Mouse (Mus musculus) testis, postnatal 14 days (tissue): Measurements from ENCODE around the gene Ppfibp2.

Experiments
- DNase-seq: peaks from one replicate; pipeline ENCODE4 v3.0.0; 2021; ENCODE audit warnings: low spot score

Ppfibp2 gene

GRCm38 (mm10) chr7:107664063-107665056, 69.4 kb downstream of the Ppfibp2 start:
- no peak for DNase-seq

GRCm38 (mm10) chr7:107665221-107665585, 70.2 kb downstream of the Ppfibp2 start:
- DNase-seq: no peak

GRCm38 (mm10) chr7:107665586-107666261, 70.7 kb downstream of the Ppfibp2 start:
- peak; percentile 58 for DNase-seq

GRCm38 (mm10) chr7:107666262-107666902, 71.4 kb downstream of the Ppfibp2 start:
- DNase-seq: no peak

GRCm38 (mm10) chr7:107668514-107668913, 73.5 kb downstream of the Ppfibp2 start:
- no peak for DNase-seq

- no peak for DNase-seq
Measured at GRCm38 (mm10) chr7:107675224-107675623, 80.2 kb downstream of the Ppfibp2 start.

- DNase-seq: no peak
Measured at GRCm38 (mm10) chr7:107680151-107680852, 85.3 kb downstream of the Ppfibp2 start.

GRCm38 (mm10) chr7:107681306-107681705, 86.3 kb downstream of the Ppfibp2 start:
- DNase-seq: no peak

- DNase-seq: no peak
Measured at GRCm38 (mm10) chr7:107683162-107683561, 88.2 kb downstream of the Ppfibp2 start.

- DNase-seq: no peak
Measured at GRCm38 (mm10) chr7:107683622-107684021, 88.6 kb downstream of the Ppfibp2 start.

GRCm38 (mm10) chr7:107685238-107685954, 90.4 kb downstream of the Ppfibp2 start:
- DNase-seq: no peak

- no peak for DNase-seq
Measured at GRCm38 (mm10) chr7:107685955-107686285, 90.9 kb downstream of the Ppfibp2 start.

- no peak for DNase-seq
Measured at GRCm38 (mm10) chr7:107687412-107687811, 92.4 kb downstream of the Ppfibp2 start.

- no peak for DNase-seq
Measured at GRCm38 (mm10) chr7:107688040-107688439, 93.0 kb downstream of the Ppfibp2 start.

GRCm38 (mm10) chr7:107690426-107691221, 95.6 kb downstream of the Ppfibp2 start:
- DNase-seq: peak; percentile 69

GRCm38 (mm10) chr7:107691493-107691892, 96.5 kb downstream of the Ppfibp2 start:
- DNase-seq: no peak

GRCm38 (mm10) chr7:107694254-107694947, 99.4 kb downstream of the Ppfibp2 start:
- no peak for DNase-seq

GRCm38 (mm10) chr7:107697066-107697465, 102.1 kb downstream of the Ppfibp2 start:
- DNase-seq: no peak

GRCm38 (mm10) chr7:107699926-107700325, 104.9 kb downstream of the Ppfibp2 start:
- DNase-seq: no peak

- DNase-seq: no peak
Measured at GRCm38 (mm10) chr7:107700646-107701045, 105.6 kb downstream of the Ppfibp2 start.
